Mouse (Mus musculus) cerebellum, adult 2 months (tissue): ENCODE results near the gene Sik2.

Experiments used
- CTCF ChIP-seq: fragments of 200-500 bp; IDR thresholded peaks from 2 replicates; pipeline ENCODE4 v1.5.1; 2011; ENCODE audit warnings: low read depth, mild to moderate bottlenecking, control low read depth, low read length, moderate library complexity, borderline replicate concordance; ENCODE audit not compliant: insufficient read depth
- POLR2A ChIP-seq: fragments of 200-500 bp; IDR thresholded peaks from 2 replicates; pipeline ENCODE4 v1.6.1; 2011; ENCODE audit warnings: low read length, control low read depth, borderline replicate concordance; ENCODE audit not compliant: insufficient read depth

DNA sequence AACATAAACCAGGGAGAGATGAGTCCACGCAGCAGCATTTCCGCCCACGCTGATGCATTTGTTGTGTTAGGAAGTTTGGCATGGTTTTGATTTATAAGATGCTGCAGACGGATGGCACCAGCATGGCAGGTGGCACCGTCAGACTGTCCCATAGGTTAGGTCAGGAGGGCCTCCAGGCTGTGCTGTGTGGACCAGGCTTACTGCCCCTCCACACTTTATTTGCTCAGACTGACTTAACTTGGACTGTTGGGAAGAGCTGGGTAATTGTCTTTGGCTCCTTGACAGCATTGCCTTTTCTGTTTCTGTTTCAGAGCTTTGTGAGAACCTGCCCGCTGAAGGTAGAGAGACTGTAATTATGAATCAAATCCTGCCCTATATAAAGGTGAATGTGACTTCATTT, 141.9 kb downstream of the Sik2 start:
- TF ChIP-seq CTCF (no peak), POLR2A (no peak)
